Mouse (Mus musculus): ENCODE measurements around the gene Cmtm2b. TPM values are rescaled to one million over a fixed set of nuclear protein-coding genes. Genes with fewer than 3 reads are reported as not detected.

The Cmtm2b gene
- polyA plus RNA-seq, 1 experiment from 2014 or later, result not detected

- Histone ChIP-seq H3K36me3 (no peaks in the 10 kb centered on the region), H3K27me3 (replicated peaks) (no peaks in the 10 kb centered on the region), H3K4me3 (replicated peaks) (no peak overlapping the region), H3K27ac (peak overlapping the region; percentile 85), H3K4me1 (replicated peaks) (peaks cover 28% of the 10 kb centered on the region), H3K9ac (no peak overlapping the region), H3K9me3 (no peaks in the 10 kb centered on the region), H3K4me2 (replicated peaks) (peak overlapping the region; percentile 22)
- 56% methylated on average over 11 of the region's 11 CpGs for WGBS
- ATAC-seq, result peak; percentile 45
These were observed 52.2 kb downstream of the Cmtm2b start for GRCm38 (mm10) chr8:104374269-104374668.

GRCm38 (mm10) chr8:104374864-104375846 lies 53.1 kb downstream of the Cmtm2b start:
- Histone ChIP-seq H3K36me3 (no peaks in the 10 kb centered on the region), H3K9ac (peak overlapping the region; percentile 24; the same call in 1 of the 2 replicates), H3K4me3 (replicated peaks) (no peak overlapping the region), H3K27me3 (replicated peaks) (no peaks in the 10 kb centered on the region), H3K4me2 (replicated peaks) (peak overlapping the region; percentile 22), H3K9me3 (no peaks in the 10 kb centered on the region), H3K27ac (peak overlapping the region; percentile 85), H3K4me1 (replicated peaks) (peaks cover 25% of the 10 kb centered on the region)
- ATAC-seq, result peak; percentile 91
- 20% methylated on average over 14 of the region's 14 CpGs for WGBS

- Histone ChIP-seq H3K27ac (peak overlapping the region; percentile 85), H3K4me3 (replicated peaks) (no peak overlapping the region), H3K9ac (peak overlapping the region; percentile 24; the same call in 1 of the 2 replicates), H3K4me2 (replicated peaks) (peak overlapping the region; percentile 22), H3K4me1 (replicated peaks) (peaks cover 25% of the 10 kb centered on the region), H3K27me3 (replicated peaks) (no peaks in the 10 kb centered on the region), H3K9me3 (no peaks in the 10 kb centered on the region), H3K36me3 (no peaks in the 10 kb centered on the region)
- 56% methylated on average over 5 of the region's 5 CpGs for WGBS
- no peak for ATAC-seq
These were observed 53.9 kb downstream of the Cmtm2b start for GRCm38 (mm10) chr8:104375959-104376358.

GRCm38 (mm10) chr8:104376669-104377068 lies 54.6 kb downstream of the Cmtm2b start:
- Histone ChIP-seq H3K4me3 (replicated peaks) (no peak overlapping the region), H3K9me3 (no peaks in the 10 kb centered on the region), H3K4me2 (replicated peaks) (peak overlapping the region; percentile 2; the same call in 1 of the 2 replicates), H3K4me1 (replicated peaks) (peaks cover 27% of the 10 kb centered on the region), H3K36me3 (no peaks in the 10 kb centered on the region), H3K27me3 (replicated peaks) (no peaks in the 10 kb centered on the region), H3K27ac (no peak overlapping the region), H3K9ac (no peak overlapping the region)
- ATAC-seq, result no peak
- WGBS, result 42% methylated on average over 11 of the region's 11 CpGs

DNA sequence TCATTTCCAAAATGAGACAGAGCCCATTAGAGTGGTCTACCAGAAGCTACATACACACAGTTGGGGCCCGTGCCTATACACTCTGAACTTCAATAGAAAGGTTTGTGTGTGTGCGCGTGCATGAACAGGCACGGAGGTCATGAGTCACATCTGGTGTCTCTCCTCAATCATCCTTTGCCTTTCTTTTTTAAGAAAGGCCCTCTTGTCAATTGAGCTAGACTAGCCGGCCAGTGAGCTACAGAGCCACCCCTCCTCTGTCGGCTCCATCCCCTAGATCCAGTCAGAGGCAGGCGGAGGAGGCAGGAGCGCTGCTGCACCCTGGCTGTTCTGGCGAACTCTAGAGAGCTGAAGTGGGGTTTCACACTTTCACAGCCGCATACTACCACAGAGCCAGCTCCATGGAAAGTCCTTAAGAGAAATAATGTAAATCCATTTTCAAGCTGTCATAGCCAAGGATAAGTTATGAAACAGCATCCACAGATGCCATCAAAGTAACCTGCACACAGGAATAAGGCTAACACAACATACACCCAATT lies 57.3 kb downstream of the Cmtm2b start:
- H3K27ac ChIP-seq, result no peak overlapping the region
- no peak for ATAC-seq
- H3K4me2 ChIP-seq (replicated peaks), result no peak overlapping the region
- 70% methylated on average over 10 of the region's 10 CpGs for WGBS
- no peaks in the 10 kb centered on the region for H3K36me3 ChIP-seq
- no peaks in the 10 kb centered on the region for H3K9me3 ChIP-seq
- H3K4me1 ChIP-seq (replicated peaks), result peaks cover 42% of the 10 kb centered on the region
- no peak overlapping the region for H3K9ac ChIP-seq
- H3K27me3 ChIP-seq (replicated peaks), result no peaks in the 10 kb centered on the region
- no peak overlapping the region for H3K4me3 ChIP-seq (replicated peaks)

DNA sequence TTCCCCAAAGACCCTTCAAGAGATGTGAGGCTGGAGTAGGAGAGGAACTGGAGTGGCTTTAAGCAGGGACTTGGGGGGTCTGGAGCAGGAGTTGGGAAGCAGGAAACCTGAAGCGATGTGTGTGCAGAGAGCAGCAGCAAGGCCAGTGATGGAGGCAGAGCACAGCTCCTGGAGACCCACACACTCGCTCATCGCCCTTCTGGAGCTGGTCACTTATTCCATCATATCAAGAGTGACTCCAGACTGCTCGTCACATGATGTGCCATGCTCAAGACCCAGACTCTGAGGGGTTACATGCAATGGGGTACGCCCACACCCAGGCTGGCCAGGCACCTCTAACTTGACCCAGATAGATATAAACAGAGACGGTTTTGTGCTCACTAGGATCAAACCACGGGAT lies 58.2 kb downstream of the Cmtm2b start:
- Histone ChIP-seq H3K4me1 (replicated peaks) (peaks cover 36% of the 10 kb centered on the region), H3K9me3 (no peaks in the 10 kb centered on the region), H3K4me2 (replicated peaks) (no peak overlapping the region), H3K27me3 (replicated peaks) (no peaks in the 10 kb centered on the region), H3K4me3 (replicated peaks) (no peak overlapping the region), H3K27ac (no peak overlapping the region), H3K9ac (no peak overlapping the region), H3K36me3 (no peaks in the 10 kb centered on the region)
- WGBS, result 76% methylated on average over 7 of the region's 7 CpGs
- no peak for ATAC-seq

Other genes with a start within 250 kb of the Cmtm2b start
- gene Cdh5, start 220.6 kb upstream of the Cmtm2b start, polyA plus RNA-seq (2015; fragmentation: Nextera tagmentation; extraction: Ambion mirVana), result 25.3 and 26.0 TPM in 2 replicates
- gene Bean1, start 151.8 kb upstream of the Cmtm2b start, polyA plus RNA-seq (2015; fragmentation: Nextera tagmentation; extraction: Ambion mirVana), result 1.00 and 1.3 TPM in 2 replicates
- gene Tk2, start 73.7 kb upstream of the Cmtm2b start, polyA plus RNA-seq (2015; fragmentation: Nextera tagmentation; extraction: Ambion mirVana), result 14.2 and 15.3 TPM in 2 replicates
- gene Cklf, start 71.4 kb upstream of the Cmtm2b start, polyA plus RNA-seq (2015; fragmentation: Nextera tagmentation; extraction: Ambion mirVana), result 37.2 and 41.4 TPM in 2 replicates
- gene Cmtm2a, start 29.0 kb upstream of the Cmtm2b start, polyA plus RNA-seq (2015; fragmentation: Nextera tagmentation; extraction: Ambion mirVana), result not detected in 2 replicates
- not detected in 2 replicates for gene Gm45711, start 12.1 kb upstream of the Cmtm2b start, polyA plus RNA-seq (2015; fragmentation: Nextera tagmentation; extraction: Ambion mirVana)
- gene Cmtm1, start 12.1 kb upstream of the Cmtm2b start, polyA plus RNA-seq (2015; fragmentation: Nextera tagmentation; extraction: Ambion mirVana), result not detected in 2 replicates
- gene Gm11020, start 663 bp upstream of the Cmtm2b start, polyA plus RNA-seq (2015; fragmentation: Nextera tagmentation; extraction: Ambion mirVana), result not detected in 2 replicates
- 111 and 126 TPM in 2 replicates for gene Cmtm3, start 17.2 kb downstream of the Cmtm2b start, polyA plus RNA-seq (2015; fragmentation: Nextera tagmentation; extraction: Ambion mirVana)
- 6.3 and 6.9 TPM in 2 replicates for gene Cmtm4, start 73.6 kb downstream of the Cmtm2b start, polyA plus RNA-seq (2015; fragmentation: Nextera tagmentation; extraction: Ambion mirVana)
- 46.0 and 46.1 TPM in 2 replicates for gene Dync1li2, start 120.8 kb downstream of the Cmtm2b start, polyA plus RNA-seq (2015; fragmentation: Nextera tagmentation; extraction: Ambion mirVana)
- 0.15 and 0.41 TPM in 2 replicates for gene Terb1, start 187.7 kb downstream of the Cmtm2b start, polyA plus RNA-seq (2015; fragmentation: Nextera tagmentation; extraction: Ambion mirVana)
- 73.7 and 83.5 TPM in 2 replicates for gene Nae1, start 212.4 kb downstream of the Cmtm2b start, polyA plus RNA-seq (2015; fragmentation: Nextera tagmentation; extraction: Ambion mirVana)
- gene Car7, start 212.5 kb downstream of the Cmtm2b start, polyA plus RNA-seq (2015; fragmentation: Nextera tagmentation; extraction: Ambion mirVana), result 1.0 and 1.1 TPM in 2 replicates

Data from intestine, embryonic 15.5 days (tissue).